Mouse (Mus musculus) adipocyte (in vitro differentiated cells): ENCODE data around the gene Maats1.

Source experiments
- DNase-seq: peaks from one replicate; pipeline ENCODE4 v3.0.0-alpha.2; 2016; ENCODE audit warnings: low spot score

Gene Maats1

DNA sequence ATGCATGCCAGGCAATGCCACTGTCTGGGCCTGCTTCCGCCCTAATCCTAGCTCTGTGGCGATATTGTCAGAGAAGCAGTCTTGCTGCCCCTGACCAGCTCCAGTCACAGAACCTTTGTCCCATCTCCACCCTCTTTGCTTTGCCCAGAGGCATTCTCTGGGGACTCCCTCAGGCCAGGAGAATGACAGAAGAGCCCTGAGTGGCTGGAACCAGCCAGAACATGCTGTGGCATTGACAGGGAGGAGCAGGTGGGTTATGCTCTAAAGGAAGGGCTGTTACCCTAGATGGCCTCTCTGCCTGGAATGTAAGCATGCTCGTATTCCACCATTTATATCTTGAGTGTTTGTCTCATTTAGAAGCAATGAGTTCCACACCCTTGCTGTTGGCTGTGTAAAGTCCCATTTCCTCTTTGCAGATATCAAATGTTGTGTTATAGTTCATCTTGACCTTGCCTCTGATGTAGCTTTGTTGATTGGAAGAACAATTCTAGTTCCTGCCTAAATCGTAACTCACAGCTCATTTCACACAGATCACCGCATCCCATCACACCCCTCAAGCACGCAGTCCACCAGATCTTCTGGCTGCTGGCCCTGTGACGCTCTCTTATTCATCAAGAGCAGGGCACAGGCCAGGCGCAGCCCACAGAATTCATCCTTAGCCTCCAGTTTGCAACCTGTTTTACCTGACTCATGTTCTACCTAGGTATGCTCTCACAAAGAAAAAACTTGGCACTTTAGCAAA, 28.9 kb upstream of the Maats1 start:
- peak; percentile 96 for DNase-seq

DNA sequence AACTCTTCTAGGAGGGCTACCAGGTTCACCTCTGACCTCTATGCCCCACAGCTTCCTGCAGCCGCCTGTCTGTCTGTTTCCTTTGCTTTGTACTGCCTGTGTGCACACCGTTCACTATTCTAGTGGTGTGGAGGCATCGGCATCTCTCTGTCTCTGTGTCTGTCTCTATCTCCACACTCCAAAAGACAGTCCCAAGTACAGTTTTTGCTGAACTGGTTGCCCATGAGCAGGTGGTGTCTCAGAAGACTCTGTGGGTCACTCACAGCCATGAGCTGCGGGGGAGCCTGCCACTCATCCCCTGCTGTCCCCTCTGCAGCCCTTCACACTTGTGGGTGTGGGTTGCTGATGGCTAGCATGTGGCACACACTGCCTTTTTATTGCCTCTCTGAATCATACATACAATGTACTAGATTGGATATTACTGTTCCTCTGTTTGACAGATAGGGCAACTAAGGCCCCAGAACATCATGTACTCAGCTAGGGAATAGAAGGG, 28.1 kb upstream of the Maats1 start:
- no peak for DNase-seq

DNA sequence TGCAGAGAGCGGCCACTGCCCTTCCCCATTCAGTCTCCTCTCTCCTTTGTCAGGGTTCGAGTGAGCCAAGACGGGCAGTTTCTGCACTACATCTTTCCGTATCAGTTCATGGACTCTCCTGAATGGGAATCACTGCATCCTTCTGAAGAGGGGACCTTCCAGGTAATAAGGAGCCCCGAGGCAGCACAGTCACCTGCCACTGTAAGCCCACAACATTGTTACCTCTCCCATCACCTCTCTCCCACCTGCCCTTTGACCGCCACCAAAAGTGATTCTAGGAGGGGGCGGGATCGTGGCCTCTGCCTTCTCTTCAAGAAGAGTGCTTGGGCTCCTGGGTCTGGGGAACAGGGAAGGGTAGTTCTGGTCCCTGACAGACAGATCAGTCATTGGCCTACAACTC, 27.5 kb upstream of the Maats1 start:
- DNase-seq: no peak

DNA sequence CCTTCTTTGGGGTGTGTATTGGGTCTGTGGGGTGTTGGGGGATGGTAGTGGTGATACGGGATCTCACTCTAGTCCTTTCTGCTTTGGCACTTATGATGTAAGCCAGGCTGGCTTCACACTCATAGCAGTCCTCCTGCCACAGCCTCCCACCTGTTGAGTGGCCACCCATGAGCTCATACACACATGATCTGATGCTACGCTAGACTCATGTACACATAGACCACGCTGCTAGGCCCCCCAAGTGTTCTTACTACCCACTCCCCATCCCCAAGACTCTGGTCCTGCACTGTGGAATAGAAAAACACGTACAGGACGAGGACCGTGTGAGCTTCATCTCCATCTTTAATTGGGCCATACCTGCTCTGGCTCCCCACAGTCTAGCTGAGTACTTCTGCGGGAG, 27.1 kb upstream of the Maats1 start:
- no peak for DNase-seq

DNA sequence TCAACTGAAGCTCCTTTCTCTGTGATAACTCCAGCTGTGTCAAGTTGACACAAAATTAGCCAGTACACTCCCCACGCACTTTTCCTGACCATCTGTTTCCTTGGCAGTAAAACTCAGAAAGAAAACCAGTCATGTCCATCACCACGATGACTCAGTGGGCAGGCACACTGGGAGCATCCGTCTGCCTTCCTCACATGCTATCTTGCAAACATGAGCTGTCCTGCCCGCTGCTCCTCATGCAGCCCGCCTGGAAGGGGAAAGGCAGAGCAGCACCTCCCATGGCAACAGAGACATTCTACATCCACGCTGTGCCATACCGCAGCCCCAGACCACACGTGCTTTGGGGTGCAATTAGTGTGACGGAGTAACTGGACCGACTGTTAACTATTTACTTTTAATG, 26.4 kb upstream of the Maats1 start:
- DNase-seq: peak; percentile 63

DNA sequence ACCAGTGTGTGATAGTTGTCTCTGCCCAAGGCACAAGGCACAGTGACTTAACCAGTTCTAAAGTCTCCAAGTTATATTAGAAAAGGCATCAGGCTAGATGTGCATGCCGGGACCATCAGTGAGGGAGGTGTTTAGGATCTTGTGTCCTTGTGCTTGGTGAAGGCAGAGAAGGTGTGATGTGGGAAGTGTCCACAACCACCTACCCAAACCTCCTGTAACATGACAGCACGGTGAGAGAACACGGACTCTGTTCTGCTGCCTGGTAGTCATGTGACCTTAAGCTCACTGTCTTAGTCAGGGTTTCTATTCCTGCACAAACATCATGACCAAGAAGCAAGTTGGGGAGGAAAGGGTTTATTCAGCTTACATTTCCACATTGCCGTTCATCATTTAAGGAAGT, 24.3 kb upstream of the Maats1 start:
- no peak for DNase-seq

DNA sequence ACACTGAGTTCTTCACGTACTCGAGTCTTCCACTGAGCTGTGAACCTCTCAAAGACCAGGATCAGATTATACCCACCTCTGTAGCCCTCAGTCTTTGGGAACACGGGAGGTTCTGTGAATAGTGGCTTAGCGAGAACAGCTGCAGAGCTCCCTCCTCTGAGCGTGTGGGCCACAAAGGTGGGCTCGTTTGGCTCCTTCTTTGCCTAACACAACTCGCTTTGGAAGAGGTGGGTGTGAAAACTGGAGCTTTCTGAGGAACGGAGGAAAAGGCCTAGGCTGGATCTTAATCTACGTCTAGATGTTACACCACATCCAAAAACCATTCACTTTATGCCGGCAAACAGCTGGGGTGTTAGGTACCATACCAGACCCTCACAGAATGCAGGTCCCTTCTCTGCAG, 23.4 kb upstream of the Maats1 start:
- no peak for DNase-seq

DNA sequence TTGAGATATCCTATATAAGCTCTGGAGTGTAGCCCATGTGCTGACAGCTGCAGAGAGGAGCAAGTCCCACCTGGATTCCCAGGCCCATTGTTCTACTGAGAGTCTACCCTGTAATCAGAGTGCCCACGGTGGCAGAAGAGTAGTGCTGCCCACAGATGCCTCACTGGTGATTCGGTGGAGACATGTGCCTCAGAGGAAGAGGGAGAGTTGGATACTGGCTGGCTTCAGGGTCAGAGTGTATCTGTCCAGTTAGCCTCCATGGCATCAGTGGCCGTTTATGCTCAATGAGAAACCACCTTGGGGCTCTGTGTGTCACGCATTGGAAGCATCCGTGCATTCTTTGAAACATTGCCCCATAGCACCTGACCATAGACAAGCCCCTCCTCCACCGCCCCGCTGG, 21.7 kb upstream of the Maats1 start:
- DNase-seq: no peak

DNA sequence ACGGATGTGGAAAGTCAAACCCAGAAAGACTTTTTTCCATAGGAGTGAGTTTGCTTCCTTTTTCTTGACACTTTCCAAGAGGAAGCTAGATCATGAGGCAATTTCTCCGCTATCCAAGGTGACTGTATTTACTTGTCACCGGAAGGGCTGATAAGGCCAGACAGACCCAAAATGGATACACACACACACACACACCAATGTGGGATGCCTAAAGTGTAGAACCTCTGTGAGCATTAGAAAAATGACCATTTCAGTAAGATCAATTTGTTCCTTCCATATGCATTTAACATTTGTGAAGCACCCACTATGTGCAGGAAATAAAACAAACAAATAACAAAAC, 21.3 kb upstream of the Maats1 start:
- no peak for DNase-seq

DNA sequence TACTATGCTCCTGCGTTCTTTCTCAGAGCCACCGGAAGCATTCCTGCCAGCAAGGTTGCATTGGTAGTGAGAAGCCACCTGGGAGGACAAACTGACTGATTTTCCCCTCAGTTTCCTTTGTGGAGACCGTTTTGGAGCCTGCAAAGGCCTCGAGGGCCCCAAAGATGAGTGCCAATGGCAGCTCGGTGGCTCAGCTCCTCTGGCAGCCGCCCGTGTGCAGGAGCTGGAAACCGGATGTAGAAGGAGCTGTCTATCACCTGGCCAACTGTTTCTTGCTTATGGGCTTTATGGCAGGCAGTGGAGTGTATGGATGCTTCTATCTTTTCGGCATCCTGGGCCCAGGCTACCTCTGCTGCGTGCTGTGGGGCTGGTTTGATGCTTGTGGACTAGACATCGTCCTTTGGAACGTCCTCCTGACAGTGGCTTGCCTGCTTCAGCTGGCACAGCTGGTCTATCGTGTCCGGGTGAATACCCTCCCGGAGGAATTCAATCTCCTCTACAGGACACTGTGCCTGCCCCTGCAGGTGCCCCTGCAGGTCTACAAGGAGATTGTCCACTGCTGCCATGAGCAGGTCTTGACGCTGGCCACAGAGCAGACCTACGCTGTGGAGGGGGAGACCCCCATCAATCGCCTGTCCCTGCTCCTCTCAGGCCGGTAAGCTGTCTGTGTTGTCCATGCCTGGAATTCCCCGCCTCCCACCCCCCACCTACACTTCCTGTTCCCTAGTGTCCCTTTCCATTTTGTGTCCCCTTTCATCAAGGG, 20.7 kb upstream of the Maats1 start:
- no peak for DNase-seq

DNA sequence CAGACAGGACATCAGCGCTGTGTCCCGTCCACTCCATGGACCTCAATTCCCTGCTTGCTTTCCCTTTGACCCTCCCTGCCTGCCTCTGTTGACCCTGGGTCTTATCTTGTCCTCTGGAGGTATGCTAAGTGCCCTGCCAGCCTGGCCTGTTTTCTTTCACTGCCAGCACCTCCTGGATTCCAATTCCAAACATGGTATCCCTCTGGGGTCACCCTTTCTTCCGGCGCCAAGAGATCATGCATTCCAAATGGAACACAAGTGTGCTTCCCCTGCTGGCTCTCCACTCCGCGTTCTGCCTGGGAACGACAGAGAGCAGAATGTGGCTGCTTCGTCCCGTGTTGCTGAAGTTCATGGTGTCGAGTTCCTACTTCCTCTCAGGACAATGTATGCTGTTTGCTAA, 20.0 kb upstream of the Maats1 start, which contains the start of gene Popdc2:
Popdc2 (plus strand) TSS at position 277 of the 400 bp plus-strand sequence.
- DNase-seq: no peak

DNA sequence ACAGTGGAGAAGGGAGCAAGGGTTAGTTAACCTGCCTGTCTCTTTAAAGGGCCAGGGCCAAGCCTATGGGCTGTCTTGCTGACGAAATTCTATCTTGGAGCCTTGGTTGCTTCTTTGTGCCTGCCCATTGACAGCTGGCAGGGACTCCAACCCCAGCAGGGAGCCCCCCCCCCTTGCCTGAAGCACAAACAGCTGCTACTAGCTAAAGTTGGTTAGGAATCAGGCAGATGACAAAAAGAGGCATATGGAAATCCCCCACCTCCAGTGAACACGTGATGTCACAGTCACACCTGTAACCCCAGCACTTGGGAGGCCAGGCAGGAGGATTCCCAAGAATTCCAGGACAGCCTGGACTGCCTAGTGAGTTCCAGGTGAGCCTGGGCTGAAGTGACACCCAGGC, 18.4 kb upstream of the Maats1 start:
- DNase-seq: no peak

DNA sequence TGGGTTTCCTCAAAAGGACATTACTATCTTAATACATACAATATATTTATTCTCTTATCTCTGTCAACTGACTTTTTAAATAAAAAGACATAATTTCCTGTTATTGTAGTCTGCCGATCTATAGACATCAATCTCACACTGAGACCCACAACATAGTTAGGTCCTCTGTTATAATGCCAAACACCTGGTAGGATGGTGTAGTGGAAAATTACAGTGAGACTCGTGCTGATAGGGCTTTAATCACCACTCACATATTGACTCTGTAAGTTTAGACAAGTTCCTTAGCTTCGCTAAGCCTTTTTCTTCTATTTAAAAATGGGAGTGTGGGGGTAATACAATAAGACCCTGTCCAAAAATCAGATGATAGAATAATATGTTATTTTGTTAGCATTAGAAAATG, 17.9 kb upstream of the Maats1 start:
- DNase-seq: no peak

DNA sequence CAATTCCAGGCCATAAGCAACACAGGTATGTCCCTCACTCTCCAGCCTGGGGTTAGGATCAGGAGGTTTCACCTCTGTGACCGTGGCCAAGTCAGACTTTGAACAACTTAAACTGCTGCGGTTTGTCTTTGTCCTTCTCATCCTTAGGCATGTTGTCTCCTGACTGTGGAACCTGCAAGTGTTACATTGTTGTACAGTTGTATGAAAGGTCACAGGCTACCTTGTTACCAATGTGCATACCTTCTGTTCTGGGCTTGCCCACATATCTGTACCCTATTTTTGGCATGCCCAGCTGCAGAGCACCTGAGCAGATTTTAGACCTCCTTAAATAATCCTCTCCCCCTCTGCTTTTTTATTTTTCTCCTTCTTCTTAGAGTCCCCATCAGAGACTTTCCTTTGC, 17.3 kb upstream of the Maats1 start:
- DNase-seq: no peak

DNA sequence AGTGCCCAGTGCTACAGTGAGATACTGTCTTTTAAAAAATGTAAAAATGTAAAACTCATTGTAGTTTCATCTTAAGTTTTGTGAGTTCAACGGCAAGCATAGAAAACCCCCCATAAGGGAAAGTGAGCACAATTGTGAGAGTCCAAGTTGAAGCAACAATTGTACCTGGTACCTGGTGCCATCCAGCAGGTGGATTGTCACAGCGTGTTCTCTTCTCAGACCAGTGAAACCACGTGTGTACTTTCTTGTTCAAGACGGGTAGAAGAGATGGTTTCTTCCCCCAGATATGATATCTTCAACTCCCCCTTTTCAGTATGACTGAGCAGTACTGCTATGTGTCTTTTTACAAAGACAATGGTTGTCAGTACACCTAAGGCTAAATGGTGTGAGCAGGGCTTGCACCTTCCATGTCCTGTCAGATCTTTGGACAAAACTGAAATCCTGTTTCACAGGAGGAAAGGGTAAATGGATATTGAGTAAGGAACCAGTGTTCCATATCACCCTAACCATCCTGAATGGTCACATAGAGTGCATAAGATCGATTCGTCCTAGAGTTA, 16.4 kb upstream of the Maats1 start:
- no peak for DNase-seq

DNA sequence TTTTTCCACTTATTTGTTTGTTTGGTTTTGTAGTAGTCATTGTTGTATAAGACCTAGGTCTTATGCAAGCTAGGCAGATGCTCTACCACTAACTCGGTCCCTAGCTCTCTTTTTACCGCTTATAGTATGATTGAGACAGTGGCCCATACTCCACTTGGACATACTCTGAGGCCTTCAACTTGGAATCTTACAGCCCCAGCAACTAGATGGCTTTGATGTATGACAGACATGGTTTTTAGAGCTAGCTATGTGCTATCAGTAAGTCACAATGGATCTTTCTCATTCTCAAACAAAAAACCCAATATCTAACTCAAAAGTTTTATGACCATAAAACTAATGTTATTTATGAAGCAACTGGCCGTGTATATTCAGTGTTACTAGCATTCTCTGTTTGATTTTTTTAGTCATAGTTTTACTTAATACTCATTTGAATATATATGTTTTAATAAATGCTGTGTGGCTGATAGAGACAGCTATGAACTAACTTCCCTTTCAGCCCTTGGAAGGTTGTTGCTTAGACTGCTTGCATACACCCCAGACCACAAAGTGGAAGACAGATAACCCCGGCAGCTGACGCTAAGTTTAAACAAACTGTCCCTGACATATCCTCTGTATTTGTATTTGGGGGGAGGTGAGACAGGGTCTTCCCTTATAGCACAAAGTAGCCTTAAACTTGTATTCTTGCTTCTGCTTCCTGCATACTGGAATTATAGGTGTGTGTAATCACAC, 12.4 kb upstream of the Maats1 start:
- DNase-seq: no peak

DNA sequence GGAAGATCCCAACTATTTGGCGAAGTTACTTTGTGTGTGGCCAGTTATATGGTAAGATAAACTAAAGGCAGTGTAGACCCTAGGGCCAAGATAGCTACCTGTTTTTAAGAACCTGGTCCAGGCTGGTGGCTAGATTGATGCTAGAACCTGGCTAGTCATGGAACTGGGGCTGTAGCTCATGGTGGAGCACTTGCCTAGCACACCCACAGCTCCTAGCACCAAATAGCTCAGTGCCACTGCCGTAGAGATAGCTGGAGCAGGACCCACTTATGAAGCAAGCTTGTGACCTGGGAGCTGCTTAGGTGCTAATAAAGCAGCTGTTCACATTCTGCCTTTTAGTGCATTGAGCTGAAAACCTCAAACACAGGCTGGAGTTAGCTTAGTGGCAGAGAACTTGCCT, 11.7 kb upstream of the Maats1 start:
- DNase-seq: no peak

DNA sequence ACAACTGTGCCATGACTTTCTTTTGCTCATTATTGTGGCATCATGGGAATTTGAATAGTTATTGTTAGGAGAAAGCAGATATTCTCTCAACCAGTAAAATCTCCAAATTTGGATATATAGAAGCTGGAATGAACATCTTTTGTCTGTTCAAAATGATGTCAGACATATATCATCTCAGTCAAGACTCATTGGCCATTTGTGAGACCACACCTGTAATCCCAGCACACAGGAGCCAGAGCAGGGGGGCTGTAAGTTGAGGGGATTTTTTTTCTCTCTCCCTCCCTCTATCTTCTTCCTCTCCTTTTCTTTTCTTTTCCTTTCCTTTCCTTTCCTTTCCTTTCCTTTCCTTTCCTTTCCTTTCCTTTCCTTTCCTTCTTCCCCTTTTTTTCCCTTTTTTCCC, 10.9 kb upstream of the Maats1 start:
- no peak for DNase-seq

DNA sequence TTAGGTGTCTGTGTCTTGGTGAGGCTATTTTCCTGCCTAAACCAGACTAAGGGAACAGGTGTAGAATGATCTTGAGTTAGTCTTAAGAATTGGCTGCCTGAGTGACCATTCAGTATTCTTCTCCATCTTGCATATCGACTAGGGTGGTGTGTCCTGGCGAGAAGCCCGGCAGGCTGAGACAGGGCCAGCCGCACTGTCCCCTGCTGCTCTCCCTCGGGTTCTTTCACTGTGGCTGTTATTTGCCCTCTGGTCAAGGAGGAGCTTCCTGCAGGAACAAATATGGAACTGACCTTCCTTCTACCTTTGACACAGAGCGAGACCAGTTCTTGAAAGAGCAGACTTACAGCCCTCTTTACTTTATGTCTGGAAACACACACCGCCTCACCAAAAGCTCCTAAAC, 10.1 kb upstream of the Maats1 start:
- no peak for DNase-seq

DNA sequence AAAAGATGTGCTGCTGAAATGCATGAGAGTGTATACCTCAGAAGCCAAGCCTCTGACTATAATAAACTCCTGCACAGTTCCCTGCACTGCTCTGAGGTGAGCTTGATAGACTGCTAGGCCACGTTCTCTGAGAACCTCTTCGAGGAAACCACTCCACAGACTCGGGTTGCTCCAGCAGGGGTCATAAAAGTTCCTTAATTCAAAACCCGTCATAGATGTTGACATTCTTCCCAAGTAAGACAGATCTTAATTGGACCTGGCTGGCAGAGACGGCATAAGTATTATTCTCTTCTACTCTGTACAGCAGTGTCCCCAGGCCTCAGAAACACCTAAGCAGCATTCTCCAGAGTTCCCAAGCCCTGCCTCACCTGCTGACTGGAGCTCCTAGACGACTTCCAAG, 9.0 kb upstream of the Maats1 start:
- no peak for DNase-seq

DNA sequence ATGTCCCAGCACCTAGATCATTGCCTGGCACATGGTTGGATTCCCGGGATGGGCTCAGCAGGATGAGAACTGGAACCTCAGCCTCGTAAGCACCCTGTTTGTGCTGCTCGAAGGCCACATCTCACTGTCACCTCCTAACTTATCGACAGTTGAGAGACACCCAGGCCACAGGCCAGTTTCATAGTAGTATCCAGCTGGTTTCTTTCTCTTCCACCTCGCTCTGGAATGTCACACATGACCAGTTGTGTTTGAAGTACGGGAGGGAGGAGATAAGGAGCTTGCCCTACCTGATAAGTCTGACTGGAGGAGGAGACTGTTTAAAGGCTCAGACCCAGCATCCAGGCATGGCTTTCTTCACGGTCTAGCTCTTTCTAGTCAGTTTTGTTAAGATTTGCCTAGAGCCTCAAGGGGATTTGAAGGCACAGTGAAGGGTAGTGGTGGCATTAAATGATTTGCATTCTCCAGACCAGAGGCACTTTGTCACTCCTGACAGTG, 8.5 kb upstream of the Maats1 start:
- no peak for DNase-seq

DNA sequence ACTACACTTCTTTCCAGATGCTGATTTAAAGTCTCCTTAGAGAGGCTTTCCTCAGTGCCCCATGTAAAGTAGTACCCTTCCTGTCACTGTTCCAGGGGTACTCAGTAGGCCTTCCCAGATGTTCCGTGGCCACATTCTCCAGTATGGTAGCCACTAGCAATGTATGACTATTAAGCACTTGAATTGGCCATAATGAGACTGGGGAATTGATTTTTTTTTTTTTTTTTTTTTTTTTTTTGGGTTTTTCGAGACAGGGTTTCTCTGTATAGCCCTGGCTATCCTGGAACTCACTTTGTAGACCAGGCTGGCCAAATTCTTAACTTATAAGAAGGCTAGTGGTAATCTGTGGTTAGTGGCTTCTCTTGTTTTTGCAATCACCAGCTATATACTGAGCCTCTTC, 7.9 kb upstream of the Maats1 start:
- DNase-seq: no peak
